Mouse (Mus musculus): ENCODE data around the gene Chrm1. TPM values are rescaled to one million over a fixed set of nuclear protein-coding genes. Genes with fewer than 3 reads are reported as not detected.

The Chrm1 gene
- 0.18 TPM for polyA plus RNA-seq (2015; fragmentation: Illumina TruSeq; extraction: RNeasy Lipid Tissue Mini Kit (QIAGEN cat#74804); ENCODE audit: insufficient read depth, low read depth, low replicate concordance)

DNA sequence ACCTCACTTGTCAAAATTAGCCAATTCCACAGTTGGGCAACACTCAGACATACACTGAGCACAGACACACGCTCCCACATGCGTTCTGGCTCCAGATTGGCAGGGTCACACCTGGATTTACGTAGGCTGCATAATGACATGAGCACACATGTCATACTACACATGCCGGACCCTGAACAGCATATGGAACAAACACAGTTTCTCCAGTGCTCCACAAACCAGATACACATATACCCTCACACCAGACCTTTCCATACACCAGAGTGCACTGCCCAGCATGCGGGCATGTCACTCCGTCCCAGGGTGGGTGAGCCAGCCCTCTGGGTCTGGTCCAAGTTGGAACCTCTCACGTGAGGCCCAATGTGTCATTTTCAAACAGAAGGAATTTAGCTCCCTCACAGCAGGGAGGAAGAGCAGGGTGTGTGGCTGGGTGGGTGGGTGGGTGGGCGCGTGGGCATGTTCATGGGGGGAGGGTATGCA lies at the start of gene Chrm1:
Chrm1 (plus strand) TSS at position 430 of the 480 bp plus-strand sequence.

GRCm38 (mm10) chr19:8617904-8618303 lies 45.7 kb upstream of the Chrm1 start, which contains the start of gene Slc22a6:
Gene Slc22a6 (plus strand): TSS chr19:8618039.

GRCm38 (mm10) chr19:8722907-8723573 lies 59.5 kb downstream of the Chrm1 start, which contains the start of gene Slc3a2:
Gene Slc3a2 (minus strand): TSS chr19:8723369.

Other genes starting within 250 kb of the Chrm1 start
- not detected for gene Slc22a8, start 72.5 kb upstream of the Chrm1 start, polyA plus RNA-seq (2015; fragmentation: Illumina TruSeq; extraction: RNeasy Lipid Tissue Mini Kit (QIAGEN cat#74804); ENCODE audit: insufficient read depth, low read depth, low replicate concordance)
- not detected for gene Slc22a6, start 45.8 kb upstream of the Chrm1 start, polyA plus RNA-seq (2015; fragmentation: Illumina TruSeq; extraction: RNeasy Lipid Tissue Mini Kit (QIAGEN cat#74804); ENCODE audit: insufficient read depth, low read depth, low replicate concordance)
- gene Slc3a2, start 59.6 kb downstream of the Chrm1 start, polyA plus RNA-seq (2015; fragmentation: Illumina TruSeq; extraction: RNeasy Lipid Tissue Mini Kit (QIAGEN cat#74804); ENCODE audit: insufficient read depth, low read depth, low replicate concordance): 80.3 TPM
- 35.4 TPM for gene Wdr74, start 72.0 kb downstream of the Chrm1 start, polyA plus RNA-seq (2015; fragmentation: Illumina TruSeq; extraction: RNeasy Lipid Tissue Mini Kit (QIAGEN cat#74804); ENCODE audit: insufficient read depth, low read depth, low replicate concordance)
- gene 1700092M07Rik, start 76.9 kb downstream of the Chrm1 start, polyA plus RNA-seq (2015; fragmentation: Illumina TruSeq; extraction: RNeasy Lipid Tissue Mini Kit (QIAGEN cat#74804); ENCODE audit: insufficient read depth, low read depth, low replicate concordance): not detected
- gene Stx5a, start 77.6 kb downstream of the Chrm1 start, polyA plus RNA-seq (2015; fragmentation: Illumina TruSeq; extraction: RNeasy Lipid Tissue Mini Kit (QIAGEN cat#74804); ENCODE audit: insufficient read depth, low read depth, low replicate concordance): 67.2 TPM
- gene Nxf1, start 93.3 kb downstream of the Chrm1 start, polyA plus RNA-seq (2015; fragmentation: Illumina TruSeq; extraction: RNeasy Lipid Tissue Mini Kit (QIAGEN cat#74804); ENCODE audit: insufficient read depth, low read depth, low replicate concordance): 127 TPM
- gene Tmem223, start 107.2 kb downstream of the Chrm1 start, polyA plus RNA-seq (2015; fragmentation: Illumina TruSeq; extraction: RNeasy Lipid Tissue Mini Kit (QIAGEN cat#74804); ENCODE audit: insufficient read depth, low read depth, low replicate concordance): 32.1 TPM
- 17.0 TPM for gene Tmem179b, start 110.7 kb downstream of the Chrm1 start, polyA plus RNA-seq (2015; fragmentation: Illumina TruSeq; extraction: RNeasy Lipid Tissue Mini Kit (QIAGEN cat#74804); ENCODE audit: insufficient read depth, low read depth, low replicate concordance)
- gene Taf6l, start 122.6 kb downstream of the Chrm1 start, polyA plus RNA-seq (2015; fragmentation: Illumina TruSeq; extraction: RNeasy Lipid Tissue Mini Kit (QIAGEN cat#74804); ENCODE audit: insufficient read depth, low read depth, low replicate concordance): 0.76 TPM
- gene Polr2g, start 134.8 kb downstream of the Chrm1 start, polyA plus RNA-seq (2015; fragmentation: Illumina TruSeq; extraction: RNeasy Lipid Tissue Mini Kit (QIAGEN cat#74804); ENCODE audit: insufficient read depth, low read depth, low replicate concordance): 17.1 TPM
- gene Zbtb3, start 138.8 kb downstream of the Chrm1 start, polyA plus RNA-seq (2015; fragmentation: Illumina TruSeq; extraction: RNeasy Lipid Tissue Mini Kit (QIAGEN cat#74804); ENCODE audit: insufficient read depth, low read depth, low replicate concordance): not detected
- gene Ttc9c, start 155.5 kb downstream of the Chrm1 start, polyA plus RNA-seq (2015; fragmentation: Illumina TruSeq; extraction: RNeasy Lipid Tissue Mini Kit (QIAGEN cat#74804); ENCODE audit: insufficient read depth, low read depth, low replicate concordance): 4.5 TPM
- gene Hnrnpul2, start 156.2 kb downstream of the Chrm1 start, polyA plus RNA-seq (2015; fragmentation: Illumina TruSeq; extraction: RNeasy Lipid Tissue Mini Kit (QIAGEN cat#74804); ENCODE audit: insufficient read depth, low read depth, low replicate concordance): 20.7 TPM
- gene AC129217.1, start 166.0 kb downstream of the Chrm1 start, polyA plus RNA-seq (2015; fragmentation: Illumina TruSeq; extraction: RNeasy Lipid Tissue Mini Kit (QIAGEN cat#74804); ENCODE audit: insufficient read depth, low read depth, low replicate concordance): not detected
- 31.5 TPM for gene Bscl2, start 173.7 kb downstream of the Chrm1 start, polyA plus RNA-seq (2015; fragmentation: Illumina TruSeq; extraction: RNeasy Lipid Tissue Mini Kit (QIAGEN cat#74804); ENCODE audit: insufficient read depth, low read depth, low replicate concordance)
- gene Gng3, start 175.4 kb downstream of the Chrm1 start, polyA plus RNA-seq (2015; fragmentation: Illumina TruSeq; extraction: RNeasy Lipid Tissue Mini Kit (QIAGEN cat#74804); ENCODE audit: insufficient read depth, low read depth, low replicate concordance): not detected
- 4.9 TPM for gene Lrrn4cl, start 187.0 kb downstream of the Chrm1 start, polyA plus RNA-seq (2015; fragmentation: Illumina TruSeq; extraction: RNeasy Lipid Tissue Mini Kit (QIAGEN cat#74804); ENCODE audit: insufficient read depth, low read depth, low replicate concordance)
- gene Ubxn1, start 207.7 kb downstream of the Chrm1 start, polyA plus RNA-seq (2015; fragmentation: Illumina TruSeq; extraction: RNeasy Lipid Tissue Mini Kit (QIAGEN cat#74804); ENCODE audit: insufficient read depth, low read depth, low replicate concordance): 28.6 TPM
- gene Uqcc3, start 217.1 kb downstream of the Chrm1 start, polyA plus RNA-seq (2015; fragmentation: Illumina TruSeq; extraction: RNeasy Lipid Tissue Mini Kit (QIAGEN cat#74804); ENCODE audit: insufficient read depth, low read depth, low replicate concordance): 15.0 TPM
- gene Lbhd1, start 219.9 kb downstream of the Chrm1 start, polyA plus RNA-seq (2015; fragmentation: Illumina TruSeq; extraction: RNeasy Lipid Tissue Mini Kit (QIAGEN cat#74804); ENCODE audit: insufficient read depth, low read depth, low replicate concordance): 7.5 TPM
- not detected for gene Gm49403, start 220.1 kb downstream of the Chrm1 start, polyA plus RNA-seq (2015; fragmentation: Illumina TruSeq; extraction: RNeasy Lipid Tissue Mini Kit (QIAGEN cat#74804); ENCODE audit: insufficient read depth, low read depth, low replicate concordance)
- 7.3 TPM for gene 1810009A15Rik, start 225.1 kb downstream of the Chrm1 start, polyA plus RNA-seq (2015; fragmentation: Illumina TruSeq; extraction: RNeasy Lipid Tissue Mini Kit (QIAGEN cat#74804); ENCODE audit: insufficient read depth, low read depth, low replicate concordance)
- not detected for gene Gm49416, start 225.1 kb downstream of the Chrm1 start, polyA plus RNA-seq (2015; fragmentation: Illumina TruSeq; extraction: RNeasy Lipid Tissue Mini Kit (QIAGEN cat#74804); ENCODE audit: insufficient read depth, low read depth, low replicate concordance)
- 4.9 TPM for gene Ints5, start 229.2 kb downstream of the Chrm1 start, polyA plus RNA-seq (2015; fragmentation: Illumina TruSeq; extraction: RNeasy Lipid Tissue Mini Kit (QIAGEN cat#74804); ENCODE audit: insufficient read depth, low read depth, low replicate concordance)
- gene Ganab, start 234.3 kb downstream of the Chrm1 start, polyA plus RNA-seq (2015; fragmentation: Illumina TruSeq; extraction: RNeasy Lipid Tissue Mini Kit (QIAGEN cat#74804); ENCODE audit: insufficient read depth, low read depth, low replicate concordance): 50.2 TPM